Mouse (Mus musculus): ENCODE data around the gene Rad51b.

Gene Rad51b

DNA sequence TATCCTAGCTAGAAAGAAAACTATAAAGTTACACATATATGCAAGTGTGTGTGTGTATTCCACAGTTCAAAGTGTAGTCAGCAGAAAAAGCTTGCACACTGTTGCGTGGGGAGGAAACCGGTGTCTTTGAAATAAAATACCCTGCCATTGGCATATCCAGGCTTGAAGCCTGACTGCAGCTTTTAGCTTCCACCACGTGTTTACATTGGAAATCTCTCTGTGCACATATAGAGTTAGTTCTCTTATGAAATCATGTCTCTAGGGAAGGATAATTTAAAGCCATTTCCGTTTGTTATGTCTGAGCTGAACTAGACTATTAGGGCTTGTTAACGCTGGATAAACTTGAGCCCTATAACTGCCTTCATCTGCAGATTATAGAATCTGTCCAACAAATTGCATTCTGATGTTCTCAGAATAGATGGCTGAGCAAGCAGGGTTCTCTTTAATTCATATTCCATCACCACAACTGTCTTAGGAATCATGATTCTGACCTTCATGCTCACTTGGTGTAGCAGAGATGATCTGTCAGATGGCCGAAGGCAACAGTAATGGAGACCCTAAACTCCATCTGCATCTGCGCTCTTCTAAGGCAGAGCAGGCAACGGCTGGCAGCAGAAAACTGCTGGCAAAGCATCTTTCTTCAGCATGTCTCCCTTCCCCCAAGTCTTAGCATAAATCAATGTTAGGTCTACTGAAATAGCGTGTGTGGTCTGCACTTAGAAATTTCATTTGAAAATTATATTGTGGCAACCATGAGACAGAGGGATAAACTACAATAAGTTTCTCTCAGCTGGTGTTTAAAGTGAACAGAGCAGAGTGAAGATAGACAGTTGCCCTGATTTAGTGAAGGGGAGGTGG lies 410.7 kb downstream of the Rad51b start:
- DNase-seq, result no peak

DNA sequence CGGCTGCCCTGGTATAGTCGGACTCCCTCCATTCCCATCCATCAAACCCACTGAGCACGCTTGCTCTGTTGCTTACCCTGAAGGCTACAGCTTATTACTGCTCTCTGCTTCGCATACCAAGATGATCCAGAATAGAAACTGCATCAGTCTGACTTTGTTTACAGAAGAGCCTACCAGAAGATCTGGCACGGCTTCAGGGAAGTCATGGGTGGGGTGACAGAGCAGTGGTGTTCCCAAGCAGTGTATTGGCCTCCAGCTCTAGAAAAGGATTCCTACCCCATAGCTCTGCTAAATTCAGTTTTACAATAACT lies 411.3 kb downstream of the Rad51b start:
- no peak for DNase-seq

DNA sequence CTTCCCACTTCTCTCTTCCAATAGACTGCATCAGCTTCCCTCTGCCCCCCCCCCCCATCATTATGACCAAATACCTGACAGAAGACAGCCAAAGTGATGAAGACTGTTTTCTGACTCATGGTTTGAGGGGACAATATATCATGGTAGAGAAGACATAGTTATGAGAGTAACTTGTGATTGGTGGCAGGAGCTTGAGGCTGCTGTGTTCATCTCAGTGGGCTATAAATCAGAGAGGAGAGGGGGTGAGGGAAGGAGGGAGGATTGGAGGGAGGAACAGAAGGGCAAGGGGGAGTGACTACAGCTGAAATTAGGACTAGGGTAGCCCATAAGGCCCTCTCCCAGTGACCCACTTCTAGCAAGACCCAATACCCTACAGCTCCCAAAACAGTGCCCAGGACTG lies 416.2 kb downstream of the Rad51b start:
- no peak for DNase-seq

DNA sequence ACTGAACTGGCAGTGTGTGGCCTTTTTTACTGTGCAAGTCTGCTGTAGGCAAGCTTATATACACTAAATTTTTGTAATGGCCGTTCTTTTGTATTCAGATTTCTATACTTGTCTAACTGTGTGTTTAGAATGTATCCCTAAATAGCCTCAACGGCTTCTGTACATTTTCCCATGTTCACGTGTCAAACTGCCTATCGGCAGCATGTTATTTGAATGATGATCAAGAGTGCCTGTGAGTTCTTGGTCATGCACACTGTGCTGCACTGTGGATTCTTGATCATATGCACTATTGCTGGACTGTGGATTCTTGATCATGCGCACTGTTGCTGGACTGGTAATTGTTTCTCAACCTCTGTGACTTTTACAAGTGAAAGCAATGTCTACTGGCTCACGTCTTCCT lies 417.4 kb downstream of the Rad51b start:
- no peak for DNase-seq

DNA sequence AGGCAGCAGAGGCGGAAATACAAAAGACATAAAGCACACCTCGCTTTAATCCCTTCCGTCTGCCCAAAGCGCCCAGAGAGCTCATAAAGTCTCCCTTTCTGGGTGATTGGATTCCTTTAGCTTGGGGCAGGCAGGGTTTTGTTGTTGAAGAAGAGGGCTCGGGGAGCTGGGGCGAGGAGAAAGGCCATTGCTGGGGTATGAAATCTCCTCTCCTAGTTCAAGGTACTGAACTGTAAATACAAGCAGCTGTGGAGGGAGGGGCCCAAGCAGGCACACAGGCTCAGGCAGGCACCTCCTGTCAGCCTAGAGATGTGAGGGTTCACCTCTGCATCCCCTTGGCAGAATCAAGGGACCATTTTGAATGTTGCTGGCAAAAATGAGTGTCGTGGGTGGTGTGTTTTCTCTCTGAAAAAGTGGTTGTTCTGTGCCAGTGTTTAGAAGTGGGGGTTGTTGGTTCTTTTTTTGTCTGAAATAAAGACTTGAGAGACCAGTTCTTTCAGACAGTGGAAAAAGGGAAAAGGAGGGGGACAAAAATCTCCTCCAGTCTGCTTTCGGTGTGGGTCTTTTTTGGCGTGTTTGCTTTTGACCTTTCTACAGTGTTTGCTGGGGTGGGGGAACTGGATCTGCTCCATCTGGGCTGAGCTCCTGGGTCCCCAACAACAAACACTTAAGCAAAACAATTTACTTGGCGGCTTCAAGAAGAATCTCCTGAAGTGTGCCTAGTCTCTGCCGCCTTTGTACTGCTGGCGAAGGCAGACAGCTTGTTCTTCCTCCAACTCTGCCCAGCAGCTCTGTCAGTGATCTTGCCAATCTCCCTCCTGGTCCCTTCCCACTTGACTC lies 418.6 kb downstream of the Rad51b start:
- no peak for DNase-seq

DNA sequence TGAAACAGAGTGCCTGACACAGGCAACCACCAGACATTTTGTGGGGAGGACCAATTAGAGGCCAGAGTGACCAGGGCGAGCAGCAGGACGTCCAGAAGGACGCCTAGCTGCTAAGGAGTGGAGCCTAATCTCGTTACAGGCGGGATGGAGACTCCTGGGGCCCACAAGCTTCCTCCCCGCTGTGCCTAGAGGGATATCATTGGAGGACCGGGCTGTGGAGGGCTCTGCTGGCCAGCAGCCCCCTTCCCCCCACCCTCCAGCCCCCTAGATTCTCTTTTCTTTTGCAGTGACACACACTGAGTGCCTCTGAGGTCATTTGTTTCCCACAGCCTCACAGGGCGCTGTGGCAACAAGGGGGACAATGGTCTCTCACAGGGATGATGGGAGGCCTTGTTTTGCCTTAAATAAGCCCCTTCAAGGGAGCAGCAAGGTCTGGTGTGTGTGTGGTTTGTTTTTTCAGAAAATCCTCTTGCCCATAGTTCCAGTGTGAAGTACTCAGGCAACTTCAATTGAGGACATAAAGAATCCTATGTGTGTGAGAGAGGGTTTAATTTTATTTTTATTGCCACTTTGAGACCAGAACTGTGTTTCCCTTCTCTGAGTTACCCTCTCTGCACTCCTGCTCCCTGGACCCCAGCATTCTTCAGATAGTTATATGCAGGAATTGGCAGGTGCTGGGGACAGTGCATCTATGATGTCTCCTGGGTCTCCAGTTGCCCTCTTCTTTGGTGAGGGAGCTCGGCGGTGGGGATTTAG lies 422.2 kb downstream of the Rad51b start:
- no peak for DNase-seq

DNA sequence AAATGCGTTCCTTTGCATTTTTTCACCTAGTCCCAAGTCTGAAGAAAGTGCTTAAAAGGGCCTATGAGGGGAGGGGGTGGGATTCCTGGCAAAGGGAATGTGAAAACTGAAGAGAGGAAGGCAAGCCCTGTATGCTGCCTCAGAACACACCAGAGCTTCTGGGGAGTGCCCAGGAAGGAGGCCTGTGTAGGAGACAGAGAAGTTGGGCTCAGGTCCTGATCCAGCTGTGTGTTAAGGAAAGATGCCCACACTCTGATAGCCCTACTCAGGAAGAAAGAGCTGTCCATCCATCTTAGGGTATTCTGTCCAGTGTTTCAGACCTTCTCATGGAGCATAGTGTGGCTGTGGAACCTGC lies 422.7 kb downstream of the Rad51b start:
- DNase-seq, result no peak

DNA sequence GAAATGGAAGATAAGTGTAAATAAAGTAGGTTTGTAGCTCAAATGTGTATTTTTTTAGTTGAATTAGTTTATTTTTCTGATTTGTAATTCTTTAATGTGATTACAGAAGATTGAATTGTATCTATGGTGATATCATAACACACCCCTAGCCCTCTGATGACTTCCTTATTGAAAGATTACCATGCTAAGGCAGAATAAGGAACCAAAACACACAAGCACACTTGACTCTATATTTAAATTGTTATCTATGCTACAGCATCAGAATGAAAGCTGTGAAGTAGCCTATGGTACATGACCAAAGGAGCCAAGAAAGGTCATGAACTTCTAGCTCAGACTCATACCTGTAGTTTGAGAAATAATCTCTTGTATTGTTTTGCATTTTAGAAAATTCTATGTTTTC lies 427.8 kb downstream of the Rad51b start:
- no peak for DNase-seq

DNA sequence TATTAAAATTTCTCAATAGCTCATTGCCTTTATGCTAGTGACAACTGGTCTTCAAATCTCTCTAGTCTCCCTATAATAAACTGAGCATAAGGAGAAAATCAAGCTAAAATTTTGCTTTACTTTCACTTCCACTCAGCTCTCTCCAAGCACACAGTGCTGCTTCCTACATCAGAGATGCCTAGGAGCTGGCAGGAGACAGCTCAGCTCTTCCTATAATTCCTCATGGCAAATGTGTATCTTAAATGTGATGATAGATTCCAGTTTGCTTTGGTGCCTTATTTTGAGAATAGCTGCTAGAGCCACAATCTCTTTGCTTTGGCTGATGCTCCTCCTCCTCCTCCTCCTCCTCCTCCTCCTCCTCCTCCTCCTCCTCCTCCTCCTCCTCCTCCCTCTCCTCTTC lies 428.6 kb downstream of the Rad51b start:
- no peak for DNase-seq

DNA sequence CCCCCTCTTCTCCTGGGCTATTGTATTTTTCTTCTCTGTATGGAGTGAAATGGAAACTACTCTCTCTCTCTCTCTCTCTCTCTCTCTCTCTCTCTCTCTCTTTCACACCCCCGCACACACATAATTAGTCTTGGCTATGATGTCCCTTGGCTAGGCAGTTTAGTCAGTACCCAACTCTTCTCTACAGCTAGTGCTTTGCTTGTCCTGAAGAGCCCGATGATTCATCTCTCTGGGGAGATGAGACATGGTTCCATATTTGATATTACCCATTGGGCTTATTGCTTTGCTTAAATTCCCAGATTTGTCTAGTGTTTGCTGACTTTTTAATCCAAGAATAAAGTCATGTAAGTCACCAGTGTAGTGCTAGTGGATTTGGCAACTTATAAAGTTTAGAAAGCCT lies 429.0 kb downstream of the Rad51b start:
- DNase-seq, result no peak

DNA sequence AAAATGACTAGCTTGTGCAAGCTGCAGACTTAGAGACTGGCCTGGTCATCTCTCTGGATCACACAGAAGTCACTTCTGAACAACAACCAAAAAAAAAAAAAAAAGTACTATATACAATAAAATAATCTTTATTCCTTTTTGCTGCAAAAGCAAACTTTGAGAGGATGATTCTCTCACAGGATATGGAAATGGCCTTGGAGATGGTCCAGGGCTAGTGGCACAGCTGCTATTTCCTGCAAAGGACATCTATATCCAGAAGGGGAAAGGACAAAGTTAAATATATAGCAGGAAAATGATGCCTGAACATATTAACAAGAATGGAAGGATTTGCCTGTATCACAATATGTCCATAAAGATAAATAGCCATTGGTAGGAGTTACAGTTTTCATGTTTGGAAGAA lies 429.9 kb downstream of the Rad51b start:
- no peak for DNase-seq

DNA sequence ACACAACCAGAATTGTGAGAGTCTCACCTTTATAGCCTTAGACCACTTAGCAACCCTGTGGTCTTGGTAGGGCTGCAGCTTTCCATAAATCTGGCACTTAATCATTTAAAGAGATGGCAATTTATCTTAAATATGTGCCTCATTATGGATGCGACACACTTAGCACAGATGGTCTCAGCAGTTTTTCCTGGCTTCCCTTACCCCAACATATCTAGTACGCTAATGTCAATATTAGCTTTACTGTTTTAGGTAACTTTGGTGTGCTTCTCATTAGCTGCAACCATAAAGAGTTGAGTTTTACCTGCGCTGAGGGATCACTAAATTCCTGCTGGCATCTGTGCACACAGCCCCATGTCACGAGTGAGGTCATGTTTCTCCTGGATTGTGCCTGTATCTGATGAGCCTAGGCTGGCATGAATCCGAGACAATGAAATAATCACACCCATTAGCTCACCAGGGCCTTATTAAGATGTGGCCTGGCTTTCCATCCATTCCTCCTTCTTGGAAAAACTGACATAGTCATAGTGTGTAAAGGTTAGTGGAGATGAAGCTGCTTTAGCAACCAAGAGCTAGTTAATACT lies 432.9 kb downstream of the Rad51b start:
- DNase-seq, result no peak

DNA sequence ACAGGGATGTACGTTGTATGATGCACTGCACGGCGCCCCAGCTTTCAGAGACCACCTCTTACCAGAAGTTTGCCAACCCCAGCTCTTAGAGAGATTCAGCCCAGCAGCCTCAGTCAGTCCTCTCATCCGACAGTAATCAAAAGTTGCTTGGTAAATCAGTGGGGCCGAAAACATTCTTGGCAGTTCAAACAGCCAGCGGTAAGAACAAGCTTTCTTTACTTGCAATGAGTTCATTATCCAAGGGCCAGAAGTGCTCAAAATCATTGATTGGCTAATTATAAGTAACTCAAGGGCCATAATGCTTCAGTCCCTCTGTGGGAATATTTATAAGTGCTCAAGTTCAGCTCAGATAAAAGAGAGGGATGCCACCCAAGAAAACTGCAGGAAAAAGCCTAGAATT lies 434.8 kb downstream of the Rad51b start:
- DNase-seq, result no peak

DNA sequence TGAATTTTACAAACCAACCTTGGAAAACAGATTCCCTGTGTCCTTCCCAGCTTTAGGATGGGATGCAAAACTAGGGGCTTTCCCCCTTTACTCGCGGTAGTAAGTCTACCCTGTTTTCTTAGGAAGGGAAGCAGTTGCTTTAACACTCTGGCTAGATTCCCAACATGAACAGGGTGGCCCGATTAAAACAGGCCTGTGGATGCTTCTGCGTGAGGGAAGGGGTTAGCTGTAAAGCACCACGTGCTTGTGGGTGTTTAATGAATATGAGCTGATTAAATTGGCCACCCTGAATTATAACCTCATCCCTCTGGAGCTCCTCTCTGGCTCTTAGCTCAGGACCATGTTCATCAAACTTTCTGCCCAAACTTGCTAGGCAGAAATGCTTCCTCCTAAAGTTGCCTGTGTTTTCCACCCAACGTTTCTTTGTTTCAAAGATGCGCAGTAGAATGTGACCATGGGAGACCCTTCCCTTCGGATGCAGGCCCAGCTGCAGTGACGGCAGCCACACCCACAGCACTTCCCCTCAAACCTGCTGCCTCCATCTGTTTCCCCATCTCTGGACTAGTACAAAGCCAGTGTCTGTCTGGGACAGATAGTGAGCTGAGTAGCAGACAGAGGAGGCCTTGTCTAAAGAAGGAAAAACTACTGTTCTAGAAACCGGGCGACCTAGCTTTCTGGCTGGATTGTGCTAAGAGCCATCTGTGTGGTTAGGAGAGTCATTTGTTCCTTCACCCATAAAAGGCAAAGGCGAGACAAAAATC lies 435.5 kb downstream of the Rad51b start:
- DNase-seq, result no peak

DNA sequence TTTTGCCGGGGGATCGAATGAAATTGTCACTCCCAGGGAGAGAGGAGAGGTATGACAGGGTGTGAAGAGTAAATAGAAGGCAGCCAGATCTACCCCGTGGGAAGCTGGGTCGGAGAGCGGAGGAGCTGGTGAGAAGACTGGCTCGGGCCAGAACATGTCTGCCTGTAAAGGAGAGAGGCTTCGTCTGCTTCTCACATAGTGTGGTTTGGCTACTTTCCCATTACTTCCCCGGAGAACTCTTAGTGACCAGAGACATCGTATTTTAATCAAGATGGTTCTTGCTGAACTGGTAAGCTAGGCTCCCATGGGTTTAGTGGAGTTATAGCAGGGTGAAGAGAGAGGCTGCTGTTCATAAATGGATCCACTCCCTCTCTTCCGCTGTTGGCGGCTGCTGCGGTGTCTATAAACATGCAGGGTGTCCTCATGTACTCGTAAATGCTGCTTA lies 438.3 kb downstream of the Rad51b start:
- DNase-seq, result peak; percentile 38

DNA sequence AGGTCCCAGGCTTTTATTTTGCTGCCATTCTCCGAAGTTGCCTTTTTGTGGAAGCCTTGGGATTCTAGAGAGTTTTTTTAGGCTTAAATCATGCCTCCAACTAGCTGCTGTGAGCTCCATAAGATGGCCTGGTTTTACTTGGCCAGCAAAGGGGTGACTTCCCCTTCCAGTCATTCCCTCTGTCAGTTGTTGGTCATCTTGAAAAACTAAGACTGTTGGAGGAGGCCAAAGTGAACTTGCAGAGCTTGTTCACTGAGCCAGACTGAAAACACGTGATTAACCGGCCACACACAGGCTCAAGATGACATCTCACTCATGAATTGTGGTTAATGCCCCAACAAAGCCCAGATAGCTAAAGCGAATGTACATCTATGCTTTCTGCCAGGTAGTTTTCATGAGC lies 438.8 kb downstream of the Rad51b start:
- DNase-seq, result no peak

DNA sequence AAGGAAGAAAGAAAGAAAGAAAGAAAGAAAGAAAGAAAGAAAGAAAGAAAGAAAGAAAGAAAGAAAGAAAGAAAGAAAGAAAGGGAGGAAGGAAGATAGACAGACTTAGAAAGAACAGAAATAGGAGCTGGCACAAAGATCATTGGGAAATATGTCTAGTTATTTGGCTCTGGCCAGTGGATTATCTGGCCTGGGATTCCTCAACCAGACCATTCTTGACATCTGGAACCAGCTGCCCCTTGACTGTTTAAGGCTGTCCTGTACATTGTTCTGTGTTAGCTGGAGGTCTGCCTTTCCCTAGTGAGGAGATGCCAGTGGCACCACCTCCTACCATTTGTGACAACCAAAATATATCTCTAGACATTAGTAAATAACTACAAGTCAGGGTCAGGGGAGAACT lies 441.6 kb downstream of the Rad51b start:
- no peak for DNase-seq

DNA sequence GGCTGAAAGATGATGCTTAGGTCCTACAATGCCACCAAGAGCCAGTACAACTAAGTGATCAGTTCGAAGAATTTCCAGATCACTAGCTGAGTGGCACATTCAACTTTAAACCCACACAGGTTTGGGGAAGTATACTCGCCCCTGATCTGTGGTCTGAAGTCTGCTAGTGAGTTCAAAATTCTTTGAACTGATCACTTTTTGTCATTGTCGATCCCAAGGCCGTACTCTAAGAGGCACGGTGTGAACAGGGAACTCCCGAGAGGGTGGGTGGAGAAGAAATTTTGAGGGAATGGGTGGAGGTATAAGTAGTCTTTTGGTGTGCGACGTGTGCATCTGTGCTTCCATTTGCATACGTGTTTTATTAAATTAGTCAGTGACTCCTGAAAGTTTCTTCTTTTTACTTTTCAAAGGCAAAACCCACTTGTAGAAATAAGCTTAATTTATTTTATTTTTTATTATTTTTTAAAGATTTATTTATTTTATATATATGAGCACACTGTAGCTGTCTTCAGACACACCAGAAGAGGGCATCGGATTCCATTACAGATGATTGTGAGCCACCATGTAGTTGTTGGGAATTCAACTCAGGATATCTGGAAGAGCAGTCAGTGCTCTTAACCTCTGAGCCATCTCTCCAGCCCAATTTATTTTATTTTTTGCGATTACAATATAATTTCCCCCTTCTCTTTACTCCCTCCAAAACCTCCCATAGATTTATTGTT lies 443.0 kb downstream of the Rad51b start:
- DNase-seq, result no peak

DNA sequence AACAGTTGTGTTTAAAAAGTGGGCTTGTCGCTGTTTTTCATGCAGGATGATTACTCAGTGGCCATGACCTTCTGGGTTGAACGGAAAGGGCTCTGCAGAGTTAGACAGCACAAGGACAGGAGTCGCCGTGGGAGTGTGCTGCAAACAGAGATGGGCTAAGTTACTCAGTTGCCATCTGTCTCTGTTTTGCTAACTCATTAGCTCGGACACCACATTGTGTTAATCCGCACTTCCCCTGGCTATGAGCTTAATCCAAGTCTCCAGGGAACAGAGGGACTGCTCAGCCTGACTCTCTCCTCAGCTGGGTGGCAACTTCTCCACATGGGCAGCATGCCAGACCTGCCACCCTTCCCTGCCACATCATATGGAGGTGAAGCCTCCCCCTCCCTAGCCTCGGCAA lies 445.1 kb downstream of the Rad51b start:
- no peak for DNase-seq

DNA sequence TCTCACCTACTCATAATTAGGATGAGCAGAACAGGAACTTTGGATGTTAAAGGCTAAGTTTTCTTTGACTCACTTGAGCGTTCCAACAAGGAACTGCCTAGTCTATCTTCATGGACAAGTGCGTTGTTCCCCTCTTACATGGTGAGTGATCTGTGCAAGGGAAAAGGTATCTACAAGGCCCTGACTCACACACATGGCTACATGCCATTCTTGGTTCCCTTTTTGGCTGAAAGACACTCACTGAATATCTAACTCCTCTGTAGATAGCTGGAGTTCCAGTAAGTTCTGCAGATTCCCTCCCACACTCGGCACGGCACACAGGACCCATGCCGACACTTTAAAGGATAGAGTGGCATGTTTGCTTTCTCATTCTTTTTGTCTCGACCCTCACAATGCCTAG lies 447.0 kb downstream of the Rad51b start:
- DNase-seq, result no peak

DNA sequence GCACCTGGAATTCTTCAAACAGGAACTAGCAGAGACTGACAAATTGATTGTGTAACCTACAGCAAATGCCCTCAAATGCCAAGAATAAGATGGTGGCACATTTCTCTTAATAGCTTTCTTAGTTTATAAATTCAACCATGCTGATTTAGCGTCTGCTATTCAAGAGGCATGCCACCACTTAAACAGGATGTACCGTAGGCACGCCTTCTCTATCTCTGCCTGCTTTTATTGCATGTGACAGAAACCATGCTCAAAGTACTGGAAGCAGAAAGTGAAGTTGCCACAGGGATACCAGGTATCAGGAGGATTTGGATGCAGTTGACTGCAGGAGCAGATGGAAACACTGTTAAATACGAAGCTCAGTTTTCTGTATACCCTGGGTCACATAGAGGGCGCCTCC lies 448.1 kb downstream of the Rad51b start:
- DNase-seq, result no peak

Measured in kidney, adult 9 months (tissue).